Comparison of ENCODE assay signal across 9 mouse cellular contexts in genomic region chr4:126254315-126255112, GRCm38 (mm10). TPM values are rescaled to one million over a fixed set of nuclear protein-coding genes. Genes with fewer than 3 reads are reported as not detected.
A peak's percentile ranks its signal among the peaks of the same experiment; 100 is the strongest.
DNase-seq lines count a peak whose midpoint lies in the region; ATAC-seq and TF ChIP-seq lines count a peak whose summit lies in the region.
"Had no signal": no experiment of that assay in that cellular context is flagged by ENCODE, and none has a peak within 500 bp of the region (broad histone marks: within the 10 kb centered on the region; RNA-seq: fewer than 3 reads in every experiment).

No protein-coding gene starts in this region.

- peaks cover 73% of the 10 kb centered on the region for H3K4me1 ChIP-seq in forebrain, embryonic 13.5 days
- H3K4me1 ChIP-seq in hindbrain, embryonic 16.5 days (ENCODE audit: control insufficient read depth, insufficient read depth, low read depth, low read length): peaks cover 53% of the 10 kb centered on the region
- H3K4me1 ChIP-seq in limb, embryonic 14.5 days (ENCODE audit: control insufficient read depth, insufficient read depth, low read length): peaks cover 55% of the 10 kb centered on the region
- peaks cover 52% of the 10 kb centered on the region for H3K4me1 ChIP-seq in midbrain, embryonic 16.5 days (ENCODE audit: control insufficient read depth, insufficient read depth, low read length)

- WGBS in forebrain, embryonic 13.5 days: 16% methylated on average over 9 of the region's 9 CpGs
- 17% methylated on average over 9 of the region's 9 CpGs for WGBS in hindbrain, embryonic 16.5 days
- WGBS in limb, embryonic 14.5 days: 13% methylated on average over 9 of the region's 9 CpGs
- 13% methylated on average over 9 of the region's 9 CpGs for WGBS in midbrain, embryonic 16.5 days

- no peaks in the 10 kb centered on the region for H3K9me3 ChIP-seq in forebrain, embryonic 13.5 days (replicated peaks)
- H3K9me3 ChIP-seq in hindbrain, embryonic 16.5 days (ENCODE audit: control insufficient read depth, low read length): no peaks in the 10 kb centered on the region
- no peaks in the 10 kb centered on the region for H3K9me3 ChIP-seq in limb, embryonic 14.5 days (ENCODE audit: control insufficient read depth, low read length)
- H3K9me3 ChIP-seq in midbrain, embryonic 16.5 days (replicated peaks; ENCODE audit: control insufficient read depth, low read length, poor library complexity, severe bottlenecking): no peaks in the 10 kb centered on the region

- peaks cover 6% of the 10 kb centered on the region; the same call in 1 of the 2 replicates for H3K36me3 ChIP-seq in forebrain, embryonic 13.5 days (ENCODE audit: poor library complexity, severe bottlenecking)
- no peaks in the 10 kb centered on the region for H3K36me3 ChIP-seq in hindbrain, embryonic 16.5 days (ENCODE audit: control insufficient read depth, insufficient read depth, low read length)
- peaks cover 18% of the 10 kb centered on the region; the same call in 1 of the 2 replicates for H3K36me3 ChIP-seq in limb, embryonic 14.5 days (ENCODE audit: control insufficient read depth, insufficient read depth, low read length)
- H3K36me3 ChIP-seq in midbrain, embryonic 16.5 days (ENCODE audit: control insufficient read depth, insufficient read depth, low read length): no peaks in the 10 kb centered on the region

- TF ChIP-seq POLR2A in limb, embryonic 14.5 days (IDR thresholded peaks at IDR 0.05; ENCODE audit: borderline replicate concordance, extremely low read depth, insufficient read depth, insufficient read length): no peak

- peak overlapping the region; percentile 94 for H3K27ac ChIP-seq in forebrain, embryonic 13.5 days
- H3K27ac ChIP-seq in hindbrain, embryonic 16.5 days (ENCODE audit: low read depth, low read length): peak overlapping the region; percentile 93
- peak overlapping the region; percentile 92 for H3K27ac ChIP-seq in limb, embryonic 14.5 days (replicated peaks; ENCODE audit: low read depth, low read length)
- H3K27ac ChIP-seq in midbrain, embryonic 16.5 days (ENCODE audit: low read length): peak overlapping the region; percentile 95

- peak overlapping the region; percentile 99 for H3K4me2 ChIP-seq in forebrain, embryonic 13.5 days
- H3K4me2 ChIP-seq in hindbrain, embryonic 16.5 days (ENCODE audit: low read length): peak overlapping the region; percentile 94
- H3K4me2 ChIP-seq in limb, embryonic 14.5 days (replicated peaks; ENCODE audit: low read depth, low read length, severe bottlenecking): peak overlapping the region; percentile 95
- peak overlapping the region; percentile 98 for H3K4me2 ChIP-seq in midbrain, embryonic 16.5 days (ENCODE audit: low read length)

- peak overlapping the region; percentile 98 for H3K4me3 ChIP-seq in forebrain, embryonic 13.5 days
- peak overlapping the region; percentile 96 for H3K4me3 ChIP-seq in hindbrain, embryonic 16.5 days (ENCODE audit: low read length)
- H3K4me3 ChIP-seq in limb, embryonic 14.5 days (replicated peaks; ENCODE audit: low read length): peak overlapping the region; percentile 100
- H3K4me3 ChIP-seq in midbrain, embryonic 16.5 days (ENCODE audit: low read depth, low read length): peak overlapping the region; percentile 84

- H3K9ac ChIP-seq in forebrain, embryonic 13.5 days: peak overlapping the region; percentile 99
- H3K9ac ChIP-seq in hindbrain, embryonic 16.5 days (ENCODE audit: low read depth, low read length): peak overlapping the region; percentile 83
- peak overlapping the region; percentile 93 for H3K9ac ChIP-seq in limb, embryonic 14.5 days (ENCODE audit: low read depth, low read length, severe bottlenecking)
- peak overlapping the region; percentile 95 for H3K9ac ChIP-seq in midbrain, embryonic 16.5 days (ENCODE audit: low read depth, low read length)

- ATAC-seq in forebrain, embryonic 13.5 days: no peak; the same call in 1 of the 2 replicates
- peak; percentile 31 for ATAC-seq in hindbrain, embryonic 16.5 days
- ATAC-seq in limb, embryonic 14.5 days (ENCODE audit: low FRiP score, low read depth): no peak
- peak; percentile 11; the same call in 1 of the 2 replicates for ATAC-seq in midbrain, embryonic 16.5 days
- ATAC-seq: Patski had no signal

- H3K27me3 ChIP-seq in forebrain, embryonic 13.5 days: no peaks in the 10 kb centered on the region; the same call in 1 of the 2 replicates
- H3K27me3 ChIP-seq in hindbrain, embryonic 16.5 days (replicated peaks; ENCODE audit: control insufficient read depth, insufficient read depth, low read length): no peaks in the 10 kb centered on the region
- H3K27me3 ChIP-seq in limb, embryonic 14.5 days (ENCODE audit: control insufficient read depth, insufficient read depth, low read length): no peaks in the 10 kb centered on the region
- no peaks in the 10 kb centered on the region for H3K27me3 ChIP-seq in midbrain, embryonic 16.5 days (ENCODE audit: control insufficient read depth, insufficient read depth, low read depth, low read length)
- H3K27me3 ChIP-seq: Patski had no signal

- DNase-seq in cerebellum, adult 11 months: peak; percentile 63
- no peak for DNase-seq in cerebellum, postnatal 4 days (ENCODE audit: low spot score in 2 of 2)
- peak; percentile 59 for DNase-seq in R1 (ENCODE audit: low read depth, low spot score)
- DNase-seq in limb, embryonic 14.5 days (ENCODE audit: low spot score): peak; percentile 41
- no peak for DNase-seq in thymus, postnatal 4 days

RNA-seq across cellular contexts. Expression of gene Map7d1, which starts 1.6 kb away (rescaled TPM):
- polyA plus RNA-seq in forebrain, embryonic 13.5 days (2015; fragmentation: Nextera tagmentation; extraction: Ambion mirVana): 53.5 and 58.2 TPM in 2 replicates
- polyA plus RNA-seq in hindbrain, embryonic 16.5 days (2015; fragmentation: Nextera tagmentation; extraction: Ambion mirVana): 59.8 and 71.7 TPM in 2 replicates
- polyA plus RNA-seq in limb, embryonic 14.5 days (2012; rRNA removed): 113 and 119 TPM in 2 replicates
- 58.3 and 68.4 TPM in 2 replicates for polyA plus RNA-seq in limb, embryonic 14.5 days (2014; fragmentation: Nextera tagmentation; extraction: Ambion mirVana)
- polyA plus RNA-seq in midbrain, embryonic 16.5 days (2015; fragmentation: Nextera tagmentation; extraction: Ambion mirVana): 66.1 and 68.2 TPM in 2 replicates

RNA-seq across cellular contexts. Expression of gene Trappc3, which starts 7.6 kb away (rescaled TPM):
- polyA plus RNA-seq in forebrain, embryonic 13.5 days (2015; fragmentation: Nextera tagmentation; extraction: Ambion mirVana): 141 and 143 TPM in 2 replicates
- 179 and 199 TPM in 2 replicates for polyA plus RNA-seq in hindbrain, embryonic 16.5 days (2015; fragmentation: Nextera tagmentation; extraction: Ambion mirVana)
- polyA plus RNA-seq in limb, embryonic 14.5 days (2012; rRNA removed): 93.6 and 113 TPM in 2 replicates
- 34.5 and 38.3 TPM in 2 replicates for polyA plus RNA-seq in limb, embryonic 14.5 days (2014; fragmentation: Nextera tagmentation; extraction: Ambion mirVana)
- polyA plus RNA-seq in midbrain, embryonic 16.5 days (2015; fragmentation: Nextera tagmentation; extraction: Ambion mirVana): 193 and 198 TPM in 2 replicates

RNA-seq across cellular contexts. Expression of gene Col8a2, which starts 32.1 kb away (rescaled TPM):
- polyA plus RNA-seq in forebrain, embryonic 13.5 days (2015; fragmentation: Nextera tagmentation; extraction: Ambion mirVana): 0.96 and 1.4 TPM in 2 replicates
- polyA plus RNA-seq in hindbrain, embryonic 16.5 days (2015; fragmentation: Nextera tagmentation; extraction: Ambion mirVana): 5.8 and 6.8 TPM in 2 replicates
- polyA plus RNA-seq in limb, embryonic 14.5 days (2012; rRNA removed): 50.3 and 57.4 TPM in 2 replicates
- polyA plus RNA-seq in limb, embryonic 14.5 days (2014; fragmentation: Nextera tagmentation; extraction: Ambion mirVana): 74.6 and 75.4 TPM in 2 replicates
- 2.2 and 2.5 TPM in 2 replicates for polyA plus RNA-seq in midbrain, embryonic 16.5 days (2015; fragmentation: Nextera tagmentation; extraction: Ambion mirVana)

RNA-seq across cellular contexts. Expression of gene Thrap3, which starts 52.0 kb away (rescaled TPM):
- polyA plus RNA-seq in forebrain, embryonic 13.5 days (2015; fragmentation: Nextera tagmentation; extraction: Ambion mirVana): 194 and 202 TPM in 2 replicates
- 107 and 120 TPM in 2 replicates for polyA plus RNA-seq in hindbrain, embryonic 16.5 days (2015; fragmentation: Nextera tagmentation; extraction: Ambion mirVana)
- polyA plus RNA-seq in limb, embryonic 14.5 days (2012; rRNA removed): 168 and 191 TPM in 2 replicates
- 204 and 229 TPM in 2 replicates for polyA plus RNA-seq in limb, embryonic 14.5 days (2014; fragmentation: Nextera tagmentation; extraction: Ambion mirVana)
- polyA plus RNA-seq in midbrain, embryonic 16.5 days (2015; fragmentation: Nextera tagmentation; extraction: Ambion mirVana): 124 and 137 TPM in 2 replicates

Comparison
In these comparisons a context has a peak if more than half of its experiments do, and no peak if none do; other contexts are left out.
1. DNase-seq: peak in cerebellum, adult 11 months (single experiment), R1 (single experiment) and limb, embryonic 14.5 days (single experiment); none in cerebellum, postnatal 4 days (0 of 2) and thymus, postnatal 4 days (single experiment).
2. ATAC-seq: peak in hindbrain, embryonic 16.5 days (single experiment) and midbrain, embryonic 16.5 days (single experiment); none in forebrain, embryonic 13.5 days (single experiment) and limb, embryonic 14.5 days (single experiment).
3. Peak in every context shown above with its lines, with median percentiles within 50 percentile points of each other: H3K27ac ChIP-seq, H3K4me2 ChIP-seq, H3K4me3 ChIP-seq and H3K9ac ChIP-seq.